Mouse (Mus musculus): ENCODE results near the gene Stard3nl. TPM values are rescaled to one million over a fixed set of nuclear protein-coding genes. Genes with fewer than 3 reads are reported as not detected.

Gene Stard3nl
- polyA plus RNA-seq (2015; fragmentation: Nextera tagmentation; extraction: Ambion mirVana), result 102 and 107 TPM in 2 replicates

- H3K27me3 ChIP-seq (ENCODE audit: control insufficient read depth, insufficient read depth, low read depth, low read length), result no peaks in the 10 kb centered on the region
- H3K36me3 ChIP-seq (ENCODE audit: control insufficient read depth, insufficient read depth, low read length), result no peaks in the 10 kb centered on the region; the same call in 1 of the 2 replicates
- no peaks in the 10 kb centered on the region for H3K9me3 ChIP-seq (ENCODE audit: control insufficient read depth, low read length)
- peak within 1 kb of the TSS; percentile 95 for H3K9ac ChIP-seq (ENCODE audit: low read length)
- peak within 1 kb of the TSS; percentile 88 for H3K27ac ChIP-seq (ENCODE audit: low read length)
- under 1% methylated on average over 37 of the region's 37 CpGs for WGBS
- peak within 1 kb of the TSS; percentile 91 for H3K4me3 ChIP-seq (ENCODE audit: low read length)
- peak within 1 kb of the TSS; percentile 65 for H3K4me2 ChIP-seq (ENCODE audit: low read depth, low read length)
- H3K4me1 ChIP-seq (replicated peaks; ENCODE audit: control insufficient read depth, insufficient read depth, low read length), result peaks cover 14% of the 10 kb centered on the region
- peak; percentile 100 for ATAC-seq (ENCODE audit: low read depth)
Measured at GRCm38 (mm10) chr13:19395688-19396354, at the start of gene Stard3nl. Gene Stard3nl, minus strand, starts transcription at chr13:19395795.

- Histone ChIP-seq H3K9me3 (ENCODE audit: control insufficient read depth, low read length) (no peaks in the 10 kb centered on the region), H3K27me3 (ENCODE audit: control insufficient read depth, insufficient read depth, low read depth, low read length) (no peaks in the 10 kb centered on the region), H3K4me2 (ENCODE audit: low read depth, low read length) (no peak overlapping the region), H3K4me1 (replicated peaks; ENCODE audit: control insufficient read depth, insufficient read depth, low read length) (no peaks in the 10 kb centered on the region), H3K9ac (ENCODE audit: low read length) (no peak overlapping the region), H3K4me3 (ENCODE audit: low read length) (no peak overlapping the region), H3K36me3 (ENCODE audit: control insufficient read depth, insufficient read depth, low read length) (no peaks in the 10 kb centered on the region), H3K27ac (ENCODE audit: low read length) (no peak overlapping the region)
- no peak for ATAC-seq (ENCODE audit: low read depth)
- 67% methylated on average over 10 of the region's 10 CpGs for WGBS
Measured at GRCm38 (mm10) chr13:19438040-19438439, 42.4 kb upstream of the Stard3nl start.

- Histone ChIP-seq H3K27ac (ENCODE audit: low read length) (no peak overlapping the region), H3K36me3 (ENCODE audit: control insufficient read depth, insufficient read depth, low read length) (no peaks in the 10 kb centered on the region), H3K4me3 (ENCODE audit: low read length) (no peak overlapping the region), H3K4me1 (replicated peaks; ENCODE audit: control insufficient read depth, insufficient read depth, low read length) (no peaks in the 10 kb centered on the region), H3K27me3 (ENCODE audit: control insufficient read depth, insufficient read depth, low read depth, low read length) (no peaks in the 10 kb centered on the region), H3K4me2 (ENCODE audit: low read depth, low read length) (no peak overlapping the region), H3K9me3 (ENCODE audit: control insufficient read depth, low read length) (no peaks in the 10 kb centered on the region), H3K9ac (ENCODE audit: low read length) (no peak overlapping the region)
- no peak for ATAC-seq (ENCODE audit: low read depth)
- 74% methylated on average over 4 of the region's 4 CpGs for WGBS
Measured at GRCm38 (mm10) chr13:19429812-19430370, 34.3 kb upstream of the Stard3nl start.

GRCm38 (mm10) chr13:19428076-19428475, 32.5 kb upstream of the Stard3nl start:
- no peak overlapping the region for H3K4me2 ChIP-seq (ENCODE audit: low read depth, low read length)
- no peak overlapping the region for H3K27ac ChIP-seq (ENCODE audit: low read length)
- H3K9ac ChIP-seq (ENCODE audit: low read length), result no peak overlapping the region
- H3K36me3 ChIP-seq (ENCODE audit: control insufficient read depth, insufficient read depth, low read length), result no peaks in the 10 kb centered on the region
- no peaks in the 10 kb centered on the region for H3K9me3 ChIP-seq (ENCODE audit: control insufficient read depth, low read length)
- no peak overlapping the region for H3K4me3 ChIP-seq (ENCODE audit: low read length)
- WGBS, result 43% methylated on average over 5 of the region's 5 CpGs
- no peaks in the 10 kb centered on the region for H3K27me3 ChIP-seq (ENCODE audit: control insufficient read depth, insufficient read depth, low read depth, low read length)
- no peaks in the 10 kb centered on the region for H3K4me1 ChIP-seq (replicated peaks; ENCODE audit: control insufficient read depth, insufficient read depth, low read length)
- ATAC-seq (ENCODE audit: low read depth), result peak; percentile 15; the same call in 1 of the 2 replicates

- 87% methylated on average over 4 of the region's 4 CpGs for WGBS
- no peak for ATAC-seq (ENCODE audit: low read depth)
- no peaks in the 10 kb centered on the region for H3K9me3 ChIP-seq (ENCODE audit: control insufficient read depth, low read length)
Measured at GRCm38 (mm10) chr13:19424563-19424962, 29.0 kb upstream of the Stard3nl start.

GRCm38 (mm10) chr13:19422521-19422920, 26.9 kb upstream of the Stard3nl start:
- H3K9ac ChIP-seq (ENCODE audit: low read length), result no peak overlapping the region

More at GRCm38 (mm10) chr13:19424563-19424962, 29.0 kb upstream of the Stard3nl start:
- H3K27ac ChIP-seq (ENCODE audit: low read length), result no peak overlapping the region
- no peaks in the 10 kb centered on the region for H3K27me3 ChIP-seq (ENCODE audit: control insufficient read depth, insufficient read depth, low read depth, low read length)
- H3K9ac ChIP-seq (ENCODE audit: low read length), result no peak overlapping the region
- H3K4me1 ChIP-seq (replicated peaks; ENCODE audit: control insufficient read depth, insufficient read depth, low read length), result no peaks in the 10 kb centered on the region
- no peaks in the 10 kb centered on the region for H3K36me3 ChIP-seq (ENCODE audit: control insufficient read depth, insufficient read depth, low read length)
- H3K4me2 ChIP-seq (ENCODE audit: low read depth, low read length), result no peak overlapping the region
- no peak overlapping the region for H3K4me3 ChIP-seq (ENCODE audit: low read length)

GRCm38 (mm10) chr13:19417885-19418521, 22.4 kb upstream of the Stard3nl start:
- no peaks in the 10 kb centered on the region for H3K36me3 ChIP-seq (ENCODE audit: control insufficient read depth, insufficient read depth, low read length)
- no peak overlapping the region for H3K9ac ChIP-seq (ENCODE audit: low read length)
- H3K4me3 ChIP-seq (ENCODE audit: low read length), result no peak overlapping the region
- H3K4me2 ChIP-seq (ENCODE audit: low read depth, low read length), result no peak overlapping the region
- H3K27ac ChIP-seq (ENCODE audit: low read length), result no peak overlapping the region
- H3K27me3 ChIP-seq (ENCODE audit: control insufficient read depth, insufficient read depth, low read depth, low read length), result no peaks in the 10 kb centered on the region
- WGBS, result 82% methylated on average over 4 of the region's 4 CpGs
- no peak for ATAC-seq (ENCODE audit: low read depth)
- H3K9me3 ChIP-seq (ENCODE audit: control insufficient read depth, low read length), result no peaks in the 10 kb centered on the region
- no peaks in the 10 kb centered on the region for H3K4me1 ChIP-seq (replicated peaks; ENCODE audit: control insufficient read depth, insufficient read depth, low read length)

More at GRCm38 (mm10) chr13:19422521-19422920, 26.9 kb upstream of the Stard3nl start:
- 79% methylated on average over 1 of the region's 1 CpGs for WGBS
- no peak overlapping the region for H3K27ac ChIP-seq (ENCODE audit: low read length)
- no peaks in the 10 kb centered on the region for H3K27me3 ChIP-seq (ENCODE audit: control insufficient read depth, insufficient read depth, low read depth, low read length)
- no peaks in the 10 kb centered on the region for H3K9me3 ChIP-seq (ENCODE audit: control insufficient read depth, low read length)
- no peaks in the 10 kb centered on the region for H3K4me1 ChIP-seq (replicated peaks; ENCODE audit: control insufficient read depth, insufficient read depth, low read length)
- no peak overlapping the region for H3K4me3 ChIP-seq (ENCODE audit: low read length)
- H3K4me2 ChIP-seq (ENCODE audit: low read depth, low read length), result no peak overlapping the region
- ATAC-seq (ENCODE audit: low read depth), result no peak
- no peaks in the 10 kb centered on the region for H3K36me3 ChIP-seq (ENCODE audit: control insufficient read depth, insufficient read depth, low read length)

GRCm38 (mm10) chr13:19415894-19416531, 20.4 kb upstream of the Stard3nl start:
- no peak overlapping the region for H3K9ac ChIP-seq (ENCODE audit: low read length)
- ATAC-seq (ENCODE audit: low read depth), result no peak

GRCm38 (mm10) chr13:19415337-19415736, 19.7 kb upstream of the Stard3nl start:
- H3K9ac ChIP-seq (ENCODE audit: low read length), result no peak overlapping the region
- ATAC-seq (ENCODE audit: low read depth), result no peak
- H3K27ac ChIP-seq (ENCODE audit: low read length), result no peak overlapping the region
- 75% methylated on average over 1 of the region's 1 CpGs for WGBS
- no peaks in the 10 kb centered on the region for H3K27me3 ChIP-seq (ENCODE audit: control insufficient read depth, insufficient read depth, low read depth, low read length)
- no peaks in the 10 kb centered on the region for H3K4me1 ChIP-seq (replicated peaks; ENCODE audit: control insufficient read depth, insufficient read depth, low read length)
- H3K9me3 ChIP-seq (ENCODE audit: control insufficient read depth, low read length), result no peaks in the 10 kb centered on the region
- no peak overlapping the region for H3K4me2 ChIP-seq (ENCODE audit: low read depth, low read length)
- no peak overlapping the region for H3K4me3 ChIP-seq (ENCODE audit: low read length)
- H3K36me3 ChIP-seq (ENCODE audit: control insufficient read depth, insufficient read depth, low read length), result no peaks in the 10 kb centered on the region

More at GRCm38 (mm10) chr13:19415894-19416531, 20.4 kb upstream of the Stard3nl start:
- H3K36me3 ChIP-seq (ENCODE audit: control insufficient read depth, insufficient read depth, low read length), result no peaks in the 10 kb centered on the region
- H3K27me3 ChIP-seq (ENCODE audit: control insufficient read depth, insufficient read depth, low read depth, low read length), result no peaks in the 10 kb centered on the region
- H3K4me2 ChIP-seq (ENCODE audit: low read depth, low read length), result no peak overlapping the region
- no peaks in the 10 kb centered on the region for H3K4me1 ChIP-seq (replicated peaks; ENCODE audit: control insufficient read depth, insufficient read depth, low read length)
- no peaks in the 10 kb centered on the region for H3K9me3 ChIP-seq (ENCODE audit: control insufficient read depth, low read length)
- H3K4me3 ChIP-seq (ENCODE audit: low read length), result no peak overlapping the region
- no peak overlapping the region for H3K27ac ChIP-seq (ENCODE audit: low read length)
- WGBS, result 67% methylated on average over 8 of the region's 8 CpGs
